Comparison of ENCODE assay signal across 25 mouse cellular contexts in the genomic region with DNA sequence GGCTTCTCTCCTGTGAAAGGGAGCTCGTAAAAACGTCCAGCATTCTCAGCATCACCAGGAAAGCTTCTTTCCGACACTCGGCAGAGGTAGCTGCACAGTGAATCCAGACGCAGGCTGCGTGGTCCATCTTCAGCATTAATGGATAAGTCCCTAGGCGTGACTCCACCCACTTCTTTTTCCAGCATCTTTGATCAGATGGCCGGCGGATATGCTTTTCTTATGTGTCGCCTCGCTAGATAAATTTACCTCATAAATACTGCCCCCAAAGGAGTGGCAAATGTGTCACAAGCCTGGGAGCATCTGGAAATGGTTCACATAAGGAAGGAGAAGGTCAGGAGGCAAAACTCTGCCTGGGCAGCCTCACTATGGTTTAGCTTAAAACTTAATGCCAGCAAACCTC.
DNase-seq lines count a peak whose midpoint lies in the region; ATAC-seq and TF ChIP-seq lines count a peak whose summit lies in the region.
"Had no signal": no experiment of that assay in that cellular context is flagged by ENCODE, and none has a peak within 500 bp of the region (broad histone marks: within the 10 kb centered on the region; RNA-seq: fewer than 3 reads in every experiment).

No protein-coding gene starts in this region.

- no peak for ATAC-seq in kidney, embryonic 16.5 days (ENCODE audit: low FRiP score, low TSS enrichment)
- ATAC-seq in limb, embryonic 14.5 days (ENCODE audit: low FRiP score, low read depth): no peak
- no peak for ATAC-seq in neural tube, embryonic 15.5 days (ENCODE audit: low FRiP score)
- ATAC-seq in midbrain, embryonic 15.5 days (replicated peaks): no peak
- ATAC-seq in megakaryocyte-erythroid progenitor cell, adult 5-6 weeks (replicated peaks; ENCODE audit: low FRiP score, low TSS enrichment, poor library complexity, severe bottlenecking): no peak
- ATAC-seq: forebrain, embryonic 13.5 days; intestine, embryonic 15.5 days had no signal

- no peaks in the 10 kb centered on the region for H3K9me3 ChIP-seq in kidney, embryonic 16.5 days (ENCODE audit: low read length)
- no peaks in the 10 kb centered on the region for H3K9me3 ChIP-seq in limb, embryonic 14.5 days (ENCODE audit: control insufficient read depth, low read length)
- no peaks in the 10 kb centered on the region for H3K9me3 ChIP-seq in neural tube, embryonic 15.5 days (replicated peaks)
- no peaks in the 10 kb centered on the region for H3K9me3 ChIP-seq in midbrain, embryonic 15.5 days
- H3K9me3 ChIP-seq: embryonic facial prominence, embryonic 13.5 days; forebrain, embryonic 13.5 days; hindbrain, embryonic 15.5 days; intestine, embryonic 15.5 days had no signal

- H3K36me3 ChIP-seq in kidney, embryonic 16.5 days (ENCODE audit: insufficient read depth, low read length): no peaks in the 10 kb centered on the region
- H3K36me3 ChIP-seq in limb, embryonic 14.5 days (ENCODE audit: control insufficient read depth, insufficient read depth, low read length): no peaks in the 10 kb centered on the region
- no peaks in the 10 kb centered on the region for H3K36me3 ChIP-seq in neural tube, embryonic 15.5 days
- no peaks in the 10 kb centered on the region for H3K36me3 ChIP-seq in midbrain, embryonic 15.5 days (replicated peaks)
- H3K36me3 ChIP-seq: embryonic facial prominence, embryonic 13.5 days; hindbrain, embryonic 15.5 days; intestine, embryonic 15.5 days; liver, embryonic 13.5 days had no signal

- WGBS in kidney, embryonic 16.5 days: 23% methylated on average over 11 of the region's 11 CpGs
- 9% methylated on average over 11 of the region's 11 CpGs for WGBS in limb, embryonic 14.5 days
- 36% methylated on average over 11 of the region's 11 CpGs for WGBS in neural tube, embryonic 15.5 days
- 78% methylated on average over 11 of the region's 11 CpGs for WGBS in midbrain, embryonic 15.5 days

- DNase-seq in kidney, adult 11 months: no peak
- DNase-seq in forelimb bud, embryonic 11.5 days (ENCODE audit: low read depth, low spot score): peak; percentile 73
- DNase-seq in limb, embryonic 14.5 days (ENCODE audit: low spot score): no peak
- DNase-seq in ovary, postnatal 36 days (ENCODE audit: low spot score): no peak
- DNase-seq: cerebellum, adult 11 months; cerebellum, postnatal 10 days; gastrocnemius, postnatal 14 days; heart, adult 11 months; kidney, adult 9 months; left cerebral cortex, postnatal 4 days; liver, embryonic 13.5 days; lung, adult 2 months; lung, postnatal 14 days; midbrain, embryonic 14.5 days; right cerebral cortex, postnatal 25 days; spleen, adult 18-20 months had no signal

- no peaks in the 10 kb centered on the region for H3K4me1 ChIP-seq in kidney, embryonic 16.5 days (ENCODE audit: insufficient read depth, low read length)
- H3K4me1 ChIP-seq in limb, embryonic 14.5 days (ENCODE audit: control insufficient read depth, insufficient read depth, low read length): 0 out of 2 replicates have a peak, but pooled peaks cover 3% of the 10 kb centered on the region
- peaks cover 17% of the 10 kb centered on the region for H3K4me1 ChIP-seq in neural tube, embryonic 15.5 days
- no peaks in the 10 kb centered on the region for H3K4me1 ChIP-seq in midbrain, embryonic 15.5 days
- H3K4me1 ChIP-seq: embryonic facial prominence, embryonic 13.5 days; hindbrain, embryonic 15.5 days; intestine, embryonic 15.5 days; liver, embryonic 13.5 days had no signal

- H3K27me3 ChIP-seq in kidney, embryonic 16.5 days (ENCODE audit: insufficient read depth, low read length): no peaks in the 10 kb centered on the region
- no peaks in the 10 kb centered on the region for H3K27me3 ChIP-seq in limb, embryonic 14.5 days (ENCODE audit: control insufficient read depth, insufficient read depth, low read length)
- no peaks in the 10 kb centered on the region for H3K27me3 ChIP-seq in neural tube, embryonic 15.5 days (replicated peaks)
- H3K27me3 ChIP-seq in midbrain, embryonic 15.5 days (replicated peaks): no peaks in the 10 kb centered on the region
- H3K27me3 ChIP-seq: embryonic facial prominence, embryonic 13.5 days; forebrain, embryonic 13.5 days; hindbrain, embryonic 15.5 days; intestine, embryonic 15.5 days; liver, embryonic 13.5 days had no signal

- no peak for TF ChIP-seq POLR2A in limb, embryonic 14.5 days (IDR thresholded peaks at IDR 0.05; ENCODE audit: borderline replicate concordance, extremely low read depth, insufficient read depth, insufficient read length)

- peak overlapping the region; percentile 1; the same call in 1 of the 2 replicates for H3K4me2 ChIP-seq in kidney, embryonic 16.5 days (replicated peaks; ENCODE audit: low read depth, low read length)
- H3K4me2 ChIP-seq in limb, embryonic 14.5 days (replicated peaks; ENCODE audit: low read depth, low read length, severe bottlenecking): 0 out of 2 replicates have a peak overlapping the region, but pooled peaks have one; percentile 8
- 0 out of 2 replicates have a peak overlapping the region, but pooled peaks have one; percentile 11 for H3K4me2 ChIP-seq in neural tube, embryonic 15.5 days
- H3K4me2 ChIP-seq in midbrain, embryonic 15.5 days: no peak overlapping the region
- H3K4me2 ChIP-seq: embryonic facial prominence, embryonic 13.5 days; forebrain, embryonic 13.5 days; hindbrain, embryonic 15.5 days; intestine, embryonic 15.5 days; liver, embryonic 13.5 days had no signal

- no peak overlapping the region for H3K4me3 ChIP-seq in kidney, embryonic 16.5 days (ENCODE audit: low read length)
- no peak overlapping the region for H3K4me3 ChIP-seq in limb, embryonic 14.5 days (replicated peaks; ENCODE audit: low read length)
- no peak overlapping the region for H3K4me3 ChIP-seq in neural tube, embryonic 15.5 days (replicated peaks)
- no peak overlapping the region for H3K4me3 ChIP-seq in midbrain, embryonic 15.5 days
- H3K4me3 ChIP-seq: embryonic facial prominence, embryonic 13.5 days; erythroblast, embryonic 14.5 days; forebrain, embryonic 13.5 days; hindbrain, embryonic 15.5 days; intestine, embryonic 15.5 days; liver, embryonic 13.5 days had no signal

- H3K9ac ChIP-seq in kidney, embryonic 16.5 days (replicated peaks; ENCODE audit: low read length): no peak overlapping the region
- H3K9ac ChIP-seq in limb, embryonic 14.5 days (ENCODE audit: low read depth, low read length, severe bottlenecking): no peak overlapping the region
- H3K9ac ChIP-seq in neural tube, embryonic 15.5 days (replicated peaks): no peak overlapping the region
- no peak overlapping the region for H3K9ac ChIP-seq in midbrain, embryonic 15.5 days
- H3K9ac ChIP-seq: embryonic facial prominence, embryonic 13.5 days; forebrain, embryonic 13.5 days; hindbrain, embryonic 15.5 days; intestine, embryonic 15.5 days; liver, embryonic 13.5 days had no signal

- H3K27ac ChIP-seq in kidney, embryonic 16.5 days (ENCODE audit: low read length): no peak overlapping the region
- H3K27ac ChIP-seq in limb, embryonic 14.5 days (replicated peaks; ENCODE audit: low read depth, low read length): no peak overlapping the region
- H3K27ac ChIP-seq in neural tube, embryonic 15.5 days (replicated peaks): peak overlapping the region; percentile 23; the same call in 1 of the 2 replicates
- H3K27ac ChIP-seq in midbrain, embryonic 15.5 days: no peak overlapping the region
- H3K27ac ChIP-seq: embryonic facial prominence, embryonic 13.5 days; forebrain, embryonic 13.5 days; hindbrain, embryonic 15.5 days; intestine, embryonic 15.5 days; liver, embryonic 13.5 days had no signal
